Mouse (Mus musculus): ENCODE data around the gene 9930111J21Rik2.
"Not testable (repeated sequence)": the region's sequence is repeated elsewhere in the genome, so short reads cannot be mapped to it uniquely, and the experiment has no call there.

Gene 9930111J21Rik2

GRCm38 (mm10) chr11:49051093-49051891 lies at the start of gene 9930111J21Rik2:
Gene 9930111J21Rik2, minus strand, starts transcription at chr11:49051242.
- not testable (repeated sequence) for DNase-seq (ENCODE audit: low spot score in 2 of 2)

- DNase-seq (ENCODE audit: low spot score in 2 of 2): no peak
Observed at GRCm38 (mm10) chr11:49100409-49100808, 49.4 kb upstream of the 9930111J21Rik2 start.

- DNase-seq (ENCODE audit: low spot score in 2 of 2): no peak
Observed at GRCm38 (mm10) chr11:49095367-49095766, 44.3 kb upstream of the 9930111J21Rik2 start.

- DNase-seq (ENCODE audit: low spot score in 2 of 2): no peak
Observed at GRCm38 (mm10) chr11:49093861-49094660, 43.0 kb upstream of the 9930111J21Rik2 start.

- no peak for DNase-seq (ENCODE audit: low spot score in 2 of 2)
Observed at GRCm38 (mm10) chr11:49092786-49093185, 41.7 kb upstream of the 9930111J21Rik2 start.

GRCm38 (mm10) chr11:49092053-49092586 lies 41.1 kb upstream of the 9930111J21Rik2 start:
- no peak for DNase-seq (ENCODE audit: low spot score in 2 of 2)

- DNase-seq (ENCODE audit: low spot score in 2 of 2): no peak
Observed at GRCm38 (mm10) chr11:49091171-49091570, 40.1 kb upstream of the 9930111J21Rik2 start.

GRCm38 (mm10) chr11:49090551-49090950 lies 39.5 kb upstream of the 9930111J21Rik2 start:
- DNase-seq (ENCODE audit: low spot score in 2 of 2): no peak

- DNase-seq (ENCODE audit: low spot score in 2 of 2): no peak
Observed at GRCm38 (mm10) chr11:49089735-49090507, 38.9 kb upstream of the 9930111J21Rik2 start.

- DNase-seq (ENCODE audit: low spot score in 2 of 2): no peak
Observed at GRCm38 (mm10) chr11:49088990-49089652, 38.1 kb upstream of the 9930111J21Rik2 start.

GRCm38 (mm10) chr11:49087830-49088616 lies 37.0 kb upstream of the 9930111J21Rik2 start:
- DNase-seq (ENCODE audit: low spot score in 2 of 2): peak in 1 of 2 experiments; percentile 11

- no peak for DNase-seq (ENCODE audit: low spot score in 2 of 2)
Observed at GRCm38 (mm10) chr11:49086858-49087361, 35.9 kb upstream of the 9930111J21Rik2 start.

GRCm38 (mm10) chr11:49084875-49085274 lies 33.8 kb upstream of the 9930111J21Rik2 start:
- no peak for DNase-seq (ENCODE audit: low spot score in 2 of 2)

- DNase-seq (ENCODE audit: low spot score in 2 of 2): no peak
Observed at GRCm38 (mm10) chr11:49084385-49084784, 33.3 kb upstream of the 9930111J21Rik2 start.

GRCm38 (mm10) chr11:49083808-49084207 lies 32.8 kb upstream of the 9930111J21Rik2 start:
- DNase-seq (ENCODE audit: low spot score in 2 of 2): no peak

GRCm38 (mm10) chr11:49083146-49083545 lies 32.1 kb upstream of the 9930111J21Rik2 start:
- DNase-seq (ENCODE audit: low spot score in 2 of 2): no peak

GRCm38 (mm10) chr11:49081886-49082285 lies 30.8 kb upstream of the 9930111J21Rik2 start:
- DNase-seq (ENCODE audit: low spot score in 2 of 2): no peak

- no peak for DNase-seq (ENCODE audit: low spot score in 2 of 2)
Observed at GRCm38 (mm10) chr11:49081356-49081755, 30.3 kb upstream of the 9930111J21Rik2 start.

- DNase-seq (ENCODE audit: low spot score in 2 of 2): no peak
Observed at GRCm38 (mm10) chr11:49080636-49081035, 29.6 kb upstream of the 9930111J21Rik2 start.

- DNase-seq (ENCODE audit: low spot score in 2 of 2): no peak
Observed at GRCm38 (mm10) chr11:49078719-49079118, 27.7 kb upstream of the 9930111J21Rik2 start.
